Mouse (Mus musculus): ENCODE results near the gene Pacs1.

Pacs1 gene

GRCm38 (mm10) chr19:5272801-5273733 is at the start of gene Pacs1:
Gene Pacs1, minus strand, starts transcription at chr19:5273119.
- peak; percentile 76 for DNase-seq (ENCODE audit: low read depth, low spot score)

GRCm38 (mm10) chr19:5313189-5313588 is 40.3 kb upstream of the Pacs1 start:
- DNase-seq (ENCODE audit: low read depth, low spot score): no peak

GRCm38 (mm10) chr19:5309025-5309424 is 36.1 kb upstream of the Pacs1 start:
- DNase-seq (ENCODE audit: low read depth, low spot score): peak; percentile 68

GRCm38 (mm10) chr19:5306968-5307734 is 34.2 kb upstream of the Pacs1 start:
- peak; percentile 83 for DNase-seq (ENCODE audit: low read depth, low spot score)

- DNase-seq (ENCODE audit: low read depth, low spot score): peak; percentile 87
These were observed 33.4 kb upstream of the Pacs1 start for GRCm38 (mm10) chr19:5306279-5306678.

- peak; percentile 89 for DNase-seq (ENCODE audit: low read depth, low spot score)
These were observed 29.5 kb upstream of the Pacs1 start for GRCm38 (mm10) chr19:5302455-5302854.

GRCm38 (mm10) chr19:5300588-5300987 is 27.7 kb upstream of the Pacs1 start:
- DNase-seq (ENCODE audit: low read depth, low spot score): no peak

GRCm38 (mm10) chr19:5297903-5298800 is 25.2 kb upstream of the Pacs1 start, which contains the start of gene Gal3st3:
Gene Gal3st3, plus strand, starts transcription at chr19:5298331.
- peak; percentile 43 for DNase-seq (ENCODE audit: low read depth, low spot score)

- DNase-seq (ENCODE audit: low read depth, low spot score): no peak
These were observed 23.7 kb upstream of the Pacs1 start for GRCm38 (mm10) chr19:5296630-5297029.

- DNase-seq (ENCODE audit: low read depth, low spot score): no peak
These were observed 22.8 kb upstream of the Pacs1 start for GRCm38 (mm10) chr19:5295736-5296075.

- peak; percentile 100 for DNase-seq (ENCODE audit: low read depth, low spot score)
These were observed 22.2 kb upstream of the Pacs1 start, which contains the start of gene Sf3b2 for GRCm38 (mm10) chr19:5294972-5295735. Gene Sf3b2, minus strand, starts transcription at chr19:5295455.

GRCm38 (mm10) chr19:5278381-5278780 is 5.5 kb upstream of the Pacs1 start:
- DNase-seq (ENCODE audit: low read depth, low spot score): no peak

- DNase-seq (ENCODE audit: low read depth, low spot score): peak; percentile 46
These were observed 4.2 kb upstream of the Pacs1 start for GRCm38 (mm10) chr19:5277140-5277539.

- peak; percentile 37 for DNase-seq (ENCODE audit: low read depth, low spot score)
These were observed 3.6 kb upstream of the Pacs1 start for GRCm38 (mm10) chr19:5276531-5276930.

- DNase-seq (ENCODE audit: low read depth, low spot score): no peak
These were observed 2.8 kb upstream of the Pacs1 start for GRCm38 (mm10) chr19:5275736-5276135.

GRCm38 (mm10) chr19:5274641-5275040 is 1.7 kb upstream of the Pacs1 start:
- DNase-seq (ENCODE audit: low read depth, low spot score): no peak

GRCm38 (mm10) chr19:5273916-5274315 is 997 bp upstream of the Pacs1 start:
- DNase-seq (ENCODE audit: low read depth, low spot score): no peak

GRCm38 (mm10) chr19:5272326-5272795 is 558 bp downstream of the Pacs1 start:
- DNase-seq (ENCODE audit: low read depth, low spot score): peak; percentile 61

GRCm38 (mm10) chr19:5271430-5271829 is 1.5 kb downstream of the Pacs1 start:
- no peak for DNase-seq (ENCODE audit: low read depth, low spot score)

GRCm38 (mm10) chr19:5269392-5269791 is 3.5 kb downstream of the Pacs1 start:
- DNase-seq (ENCODE audit: low read depth, low spot score): no peak

Data from R1 (cell line).